Mouse (Mus musculus): ENCODE measurements around the gene Rictor. TPM values are rescaled to one million over a fixed set of nuclear protein-coding genes. Genes with fewer than 3 reads are reported as not detected.

Gene Rictor
- polyA plus RNA-seq (2015; fragmentation: Nextera tagmentation; extraction: Ambion mirVana) = 15.8 and 16.0 TPM in 2 replicates

GRCm38 (mm10) chr15:6707936-6708525 lies at the start of gene Rictor:
Rictor (plus strand) TSS chr15:6708379.

Other genes starting within 250 kb of the Rictor start
- gene Fyb, start 185.5 kb upstream of the Rictor start, polyA plus RNA-seq (2015; fragmentation: Nextera tagmentation; extraction: Ambion mirVana) = 8.3 and 12.4 TPM in 2 replicates
- gene Osmr, start 166.6 kb downstream of the Rictor start, polyA plus RNA-seq (2015; fragmentation: Nextera tagmentation; extraction: Ambion mirVana) = 2.6 and 2.7 TPM in 2 replicates

Data from skeletal muscle tissue, postnatal 0 days (tissue).